Mouse (Mus musculus) activated CD4-positive, CD25-positive, alpha-beta regulatory T cell, adult 4 months (primary cell): Measurements from ENCODE around the gene Neurod6. TPM values are rescaled to one million over a fixed set of nuclear protein-coding genes. Genes with fewer than 3 reads are reported as not detected.
"Not testable (repeated sequence)": the region's sequence is repeated elsewhere in the genome, so short reads cannot be mapped to it uniquely, and the experiment has no call there.

Experiments
- ATAC-seq: one replicate; pipeline ENCODE4 v1.8.0; 2017
- polyA plus RNA-seq, 2 experiments: library from polyadenylated mRNA; unstranded; fragments of 100-300 nt; shearing (Covaris generic); gene quantifications; one replicate each; pipeline ENCODE4 v1.2.1; 2017

Neurod6 gene
- polyA plus RNA-seq, result not detected

GRCm38 (mm10) chr6:55680974-55681373, at the start of gene Neurod6:
Neurod6 (minus strand) TSS chr6:55681263.
- no peak for ATAC-seq

- no peak for ATAC-seq
These were observed 36.1 kb upstream of the Neurod6 start for GRCm38 (mm10) chr6:55717209-55717608.

DNA sequence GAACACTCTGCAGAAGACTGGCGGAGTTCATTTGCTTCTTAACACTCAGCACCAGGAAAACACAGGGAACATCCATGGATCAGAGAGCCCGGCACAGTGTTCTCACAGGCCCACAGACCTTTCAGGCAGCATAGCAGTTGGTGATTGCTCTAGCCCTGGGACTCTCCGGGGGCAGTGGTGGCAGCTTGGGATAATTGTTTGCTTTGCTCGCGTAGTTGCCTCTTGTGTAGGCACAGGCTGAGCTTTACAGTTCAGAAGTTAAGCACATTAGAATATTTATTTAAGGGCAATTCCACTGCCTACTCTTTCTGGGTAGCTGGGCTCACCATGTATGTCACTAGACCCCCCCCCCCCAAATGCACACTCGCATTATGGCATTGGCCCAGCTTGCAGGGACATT, 34.4 kb upstream of the Neurod6 start:
- no peak for ATAC-seq

- not testable (repeated sequence) for ATAC-seq
These were observed 29.9 kb upstream of the Neurod6 start for GRCm38 (mm10) chr6:55710913-55711312.

- ATAC-seq, result no peak
These were observed 23.7 kb upstream of the Neurod6 start for GRCm38 (mm10) chr6:55704759-55705104.

DNA sequence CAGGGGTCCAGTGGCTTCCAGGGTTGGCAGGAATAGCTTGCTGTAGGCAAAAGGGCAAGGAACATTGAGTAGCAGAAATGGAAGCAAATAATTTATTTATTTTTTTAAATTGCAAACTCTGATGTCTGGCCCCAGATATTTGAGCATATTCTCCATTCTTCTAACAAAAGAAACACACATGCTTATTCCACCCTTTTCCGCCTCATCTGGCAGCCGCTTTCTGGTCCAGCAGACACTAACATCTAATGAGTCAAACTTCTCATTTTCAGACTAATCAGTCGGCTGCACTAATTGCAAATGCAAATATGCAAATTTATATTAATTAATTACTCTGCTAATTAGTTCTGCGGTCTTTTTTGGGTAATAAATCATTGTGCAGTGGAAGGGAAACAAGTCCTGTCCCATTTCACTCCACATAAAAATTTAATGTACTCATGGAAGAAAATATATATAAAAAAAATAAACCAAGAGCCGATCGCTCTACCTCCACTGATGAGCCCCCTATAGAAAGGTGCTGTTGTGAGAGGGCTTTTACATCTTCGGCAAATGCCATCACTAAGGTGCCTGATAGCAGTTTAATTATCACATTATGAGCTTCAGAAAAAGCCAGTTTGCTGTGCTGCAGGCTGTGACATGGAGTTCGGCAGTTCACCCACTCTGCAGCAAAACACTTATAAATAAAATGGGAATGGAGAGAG, 23.1 kb upstream of the Neurod6 start:
- no peak for ATAC-seq

DNA sequence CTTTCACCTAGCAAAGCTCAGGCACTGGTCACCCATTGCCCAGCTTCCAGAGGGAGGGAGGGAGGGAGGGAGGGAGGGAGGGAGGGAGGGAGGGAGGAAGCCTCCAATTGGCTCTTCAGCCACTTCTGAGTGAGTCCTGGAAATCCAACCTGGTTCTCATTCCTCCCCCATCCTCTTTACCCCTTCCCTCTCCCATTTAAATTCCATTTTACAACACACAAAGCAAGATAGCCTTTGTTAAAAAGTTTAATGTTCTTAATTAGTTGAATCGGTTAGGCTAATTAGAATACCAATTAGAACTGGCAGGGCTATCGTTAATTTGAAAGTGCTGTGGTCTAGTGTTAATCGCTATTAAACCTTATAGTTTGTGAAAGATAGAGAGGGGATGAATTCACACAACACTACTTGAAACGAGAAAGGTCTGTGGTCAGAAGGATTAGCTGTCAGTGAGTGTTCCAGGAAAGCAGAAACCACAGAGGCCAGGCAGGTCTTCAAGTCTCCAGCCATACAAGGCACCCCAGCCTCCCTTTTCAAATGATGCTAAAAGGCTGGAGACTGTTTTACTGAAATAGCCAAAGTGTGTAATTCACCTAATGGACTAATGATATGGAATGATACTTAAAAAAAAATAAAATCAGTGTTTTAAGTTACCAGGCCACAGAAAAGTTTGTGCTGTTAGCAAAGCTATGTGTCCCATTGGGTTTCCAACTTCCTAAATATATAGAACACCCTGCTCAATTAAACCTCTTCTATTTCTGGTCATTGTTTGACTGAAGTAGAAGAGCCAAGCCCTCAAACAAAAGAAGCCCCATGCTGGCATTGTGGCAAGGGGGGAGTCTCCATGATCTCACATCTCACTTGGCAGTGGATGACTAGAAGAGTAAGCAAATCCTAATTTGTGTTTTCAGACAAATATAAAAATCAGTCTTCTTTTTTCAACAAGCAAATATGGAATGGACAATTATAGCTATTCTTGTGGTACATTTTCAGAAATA, 19.6 kb upstream of the Neurod6 start:
- no peak for ATAC-seq

GRCm38 (mm10) chr6:55690015-55690531, 9.0 kb upstream of the Neurod6 start:
- ATAC-seq, result no peak

DNA sequence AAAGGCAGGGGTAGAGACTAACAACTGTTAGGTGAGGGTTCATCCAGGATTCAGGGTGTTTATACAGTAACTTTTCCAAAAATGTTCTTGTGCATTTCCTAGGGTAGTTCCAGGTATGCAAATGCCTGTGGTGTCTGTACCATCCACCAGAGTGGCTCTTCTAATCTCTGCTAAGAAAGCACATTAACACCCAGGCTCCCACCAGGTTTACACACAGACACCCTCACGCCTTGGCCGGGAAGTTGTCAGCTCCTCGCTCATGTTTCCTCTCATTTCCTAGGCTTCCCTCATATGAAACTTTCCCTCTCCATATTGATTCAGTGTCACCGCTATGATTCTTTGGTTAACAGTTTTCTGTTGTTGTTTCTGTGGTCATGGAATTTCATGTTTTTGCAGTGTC, 2.4 kb upstream of the Neurod6 start:
- ATAC-seq, result no peak

- ATAC-seq, result no peak
These were observed 1.8 kb upstream of the Neurod6 start for GRCm38 (mm10) chr6:55682886-55683285.

DNA sequence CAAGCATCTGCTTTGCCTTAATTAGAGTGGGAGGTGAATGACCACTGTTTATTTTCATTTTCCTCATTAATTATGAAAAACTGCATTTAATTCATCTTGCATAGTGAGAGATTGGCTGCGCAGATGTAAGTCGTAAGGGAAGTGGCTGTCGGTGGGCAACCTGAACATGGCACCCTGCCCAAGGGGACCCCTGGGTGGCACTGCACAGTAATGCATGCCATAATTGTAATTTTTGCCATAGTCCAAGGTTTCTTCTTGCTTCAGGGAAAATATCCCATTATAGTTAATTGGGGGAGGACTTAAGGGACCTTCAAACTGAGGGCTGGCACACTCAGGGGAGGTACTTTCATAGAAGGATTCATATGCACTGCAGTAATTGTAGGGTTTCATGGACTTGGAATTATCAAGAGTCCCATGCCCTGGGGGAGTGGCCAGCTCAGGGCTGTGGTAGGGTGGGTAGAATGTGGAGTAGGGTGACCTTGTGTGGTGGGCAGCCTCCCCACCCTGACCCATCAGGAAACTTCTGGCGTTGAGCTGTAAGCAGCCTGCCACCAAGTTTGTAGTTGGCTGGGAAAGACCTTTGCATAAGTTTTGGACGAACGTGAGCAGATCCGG, 2.4 kb downstream of the Neurod6 start:
- ATAC-seq, result no peak

- ATAC-seq, result no peak
These were observed 3.7 kb downstream of the Neurod6 start for GRCm38 (mm10) chr6:55677326-55677725.

DNA sequence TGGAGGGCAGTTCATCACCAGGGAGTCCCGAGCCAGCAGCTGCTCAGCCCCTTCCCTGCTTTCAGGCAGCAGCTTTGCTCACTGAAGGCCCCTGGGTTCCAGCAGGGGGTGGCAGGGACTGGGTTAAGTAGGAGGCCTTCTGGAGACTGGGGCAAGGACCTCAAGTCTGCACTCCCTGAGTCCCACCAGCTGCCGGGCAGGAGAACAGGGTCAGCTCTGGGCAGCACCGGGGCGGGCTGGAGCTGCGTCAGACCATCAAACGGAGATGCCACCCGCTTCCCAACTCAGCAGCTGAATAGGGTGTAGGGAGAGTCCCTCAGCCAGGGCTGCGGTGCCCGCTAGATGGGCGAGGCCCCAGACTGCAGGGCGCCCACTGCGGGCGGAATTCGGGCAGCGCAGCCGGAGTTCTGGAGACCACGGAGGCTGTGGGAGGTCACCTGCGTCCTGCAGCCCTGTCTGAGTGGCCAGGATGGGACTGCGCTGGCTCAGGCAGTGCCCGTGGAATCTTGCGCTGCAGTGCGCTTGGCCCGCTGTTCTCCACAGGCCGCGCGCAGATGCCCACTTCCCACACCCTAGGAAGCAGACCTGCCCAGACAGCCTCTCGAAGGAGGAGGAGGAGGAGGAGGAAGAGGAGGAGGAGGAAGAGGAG, 4.3 kb downstream of the Neurod6 start:
- no peak for ATAC-seq

DNA sequence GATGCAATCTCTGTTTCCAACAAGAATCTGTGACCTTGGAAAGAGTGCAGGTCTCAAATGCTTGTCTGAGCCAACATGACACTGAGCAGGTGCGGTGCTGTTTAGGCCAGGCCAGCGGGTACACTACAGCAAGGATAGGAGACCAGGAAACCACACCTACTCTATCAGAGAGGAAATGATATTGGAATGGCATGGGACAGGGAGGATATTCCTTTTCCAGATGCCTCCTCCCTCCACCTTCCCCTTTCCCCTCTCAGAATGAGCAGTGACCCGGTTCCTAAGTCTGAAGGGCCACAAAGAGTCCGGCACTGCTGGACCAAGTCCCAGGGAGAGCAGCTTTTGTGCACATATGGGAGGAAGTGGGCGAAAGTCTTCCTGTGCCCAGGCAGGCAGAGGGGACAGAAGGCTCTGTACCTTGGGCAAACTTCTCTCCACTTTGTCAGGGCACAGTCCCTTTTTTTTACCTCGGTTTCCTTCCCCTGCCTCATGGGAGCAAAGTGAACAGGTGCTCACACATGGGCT, 4.9 kb downstream of the Neurod6 start:
- ATAC-seq, result no peak

GRCm38 (mm10) chr6:55667801-55668200, 13.3 kb downstream of the Neurod6 start:
- ATAC-seq, result no peak

- no peak for ATAC-seq
These were observed 19.7 kb downstream of the Neurod6 start for GRCm38 (mm10) chr6:55661126-55661915.

- ATAC-seq, result no peak
These were observed 31.1 kb downstream of the Neurod6 start for GRCm38 (mm10) chr6:55649996-55650395.

DNA sequence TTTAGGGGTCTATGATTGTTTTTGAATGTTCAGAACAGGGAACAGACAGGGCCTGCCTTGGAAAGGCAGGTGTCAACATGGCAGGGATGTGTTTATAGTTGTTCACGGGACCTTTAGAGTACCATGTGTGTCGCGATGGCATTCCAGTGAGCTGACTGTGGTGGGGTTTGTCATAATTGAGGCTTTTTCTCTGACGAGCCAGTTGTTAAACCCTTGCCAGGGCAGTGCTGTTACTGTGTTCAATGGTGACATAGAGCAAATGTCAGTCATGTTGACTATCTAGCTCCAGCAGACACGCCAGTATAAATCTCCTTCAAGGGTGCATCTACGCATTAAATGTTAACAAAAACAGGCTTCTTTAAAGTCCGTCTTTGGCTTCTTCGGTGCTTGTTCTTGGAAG, 31.5 kb downstream of the Neurod6 start:
- no peak for ATAC-seq

DNA sequence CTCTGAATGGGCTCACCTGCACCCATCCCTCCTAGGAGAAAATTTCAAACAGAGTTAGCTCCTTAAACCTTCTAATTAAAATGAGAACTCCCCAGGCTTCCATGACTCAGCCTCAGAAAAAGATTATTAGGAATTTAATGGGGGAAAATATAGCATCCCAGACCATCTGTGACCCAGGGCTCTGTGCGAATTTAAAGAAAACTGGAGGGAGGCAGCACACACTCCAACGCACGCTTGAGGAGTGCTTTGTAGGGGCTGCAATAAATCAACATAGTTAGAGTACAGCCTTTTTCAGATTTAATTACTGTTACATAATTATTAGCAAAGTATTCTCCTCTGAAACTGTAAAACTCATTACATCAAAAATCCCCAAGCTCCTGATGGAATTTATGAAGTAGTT, 32.2 kb downstream of the Neurod6 start:
- no peak for ATAC-seq

- no peak for ATAC-seq
These were observed 33.2 kb downstream of the Neurod6 start for GRCm38 (mm10) chr6:55647771-55648280.
